Mouse (Mus musculus) cerebellum, postnatal 14 days (tissue): ENCODE data around the gene Minpp1.
A peak's percentile ranks its signal among the peaks of the same experiment; 100 is the strongest.

Experiments used
- DNase-seq, 2 experiments: peaks; one replicate each; pipeline ENCODE4 v3.0.0; 2021; ENCODE audit warnings: mixed read lengths in 2 of 2

The Minpp1 gene

DNA sequence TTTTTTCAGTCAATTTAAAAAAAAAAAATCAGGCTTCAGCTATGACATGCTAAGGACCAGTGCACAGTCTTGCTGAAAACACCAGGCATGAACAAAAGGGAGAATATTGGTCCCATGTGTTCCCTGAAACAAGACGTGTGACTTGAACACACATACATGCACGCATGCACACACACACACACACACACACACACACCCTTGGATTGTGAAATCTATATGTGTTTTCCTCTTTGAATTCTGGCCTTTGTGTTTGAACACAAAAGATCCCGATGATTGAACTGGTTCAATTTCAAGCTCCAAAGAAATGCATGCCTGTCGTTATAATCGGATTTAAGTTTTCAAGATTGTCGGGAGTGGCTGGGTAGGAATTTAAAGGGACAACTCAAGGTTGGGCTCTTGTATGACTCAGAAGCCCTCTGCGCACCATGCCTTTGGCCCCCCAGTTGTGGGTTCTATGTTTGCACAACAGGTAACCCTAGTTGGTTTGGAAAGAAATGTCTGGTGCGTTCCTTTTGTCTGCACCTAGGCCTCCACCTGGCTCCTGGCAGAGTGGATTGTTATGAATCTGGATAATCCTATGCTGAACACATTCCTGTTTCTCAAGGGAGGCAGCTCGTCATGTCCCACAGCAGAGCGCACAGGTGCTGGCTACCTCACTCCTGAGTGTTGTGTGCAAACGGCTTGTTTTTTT is 43.8 kb downstream of the Minpp1 start:
- no peak for DNase-seq

DNA sequence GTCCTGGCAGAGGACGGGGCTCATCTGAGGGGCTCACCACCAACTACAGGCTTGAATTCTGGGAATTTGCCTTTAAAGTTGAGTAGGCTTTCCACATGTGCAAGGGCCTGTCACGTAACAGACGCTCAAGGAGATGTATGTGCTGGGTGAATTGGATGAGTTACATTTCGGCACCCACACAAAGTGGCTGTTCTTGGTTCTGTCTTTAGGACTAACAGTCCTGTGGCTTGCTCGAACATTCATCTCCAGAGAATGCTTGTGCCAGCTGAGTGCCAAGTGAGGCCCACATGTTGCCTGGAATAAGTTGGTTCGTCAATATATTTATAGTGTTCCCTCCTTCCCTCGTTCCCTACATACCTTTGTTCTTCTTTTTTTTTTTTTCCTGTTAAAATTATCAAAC is 44.7 kb downstream of the Minpp1 start:
- DNase-seq = no peak

DNA sequence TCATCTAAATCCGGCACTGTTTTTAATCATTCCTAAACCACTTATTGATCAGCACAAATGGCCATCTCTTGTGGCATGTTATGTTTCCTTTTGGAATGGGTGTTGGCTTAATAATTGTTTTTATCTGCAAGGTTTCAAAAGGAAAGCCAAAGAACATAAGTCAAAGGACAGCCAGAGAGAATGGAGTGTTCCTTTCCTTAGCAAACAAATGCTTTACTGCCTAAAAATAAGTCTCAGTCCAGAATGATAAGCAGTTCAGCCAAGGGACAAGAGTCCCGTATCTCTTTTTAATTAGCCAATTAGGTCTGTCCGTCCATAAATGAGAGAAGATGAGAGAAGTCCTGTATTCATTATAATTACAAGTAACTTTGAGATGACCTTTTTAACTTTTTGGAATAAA is 46.8 kb downstream of the Minpp1 start:
- DNase-seq = no peak

DNA sequence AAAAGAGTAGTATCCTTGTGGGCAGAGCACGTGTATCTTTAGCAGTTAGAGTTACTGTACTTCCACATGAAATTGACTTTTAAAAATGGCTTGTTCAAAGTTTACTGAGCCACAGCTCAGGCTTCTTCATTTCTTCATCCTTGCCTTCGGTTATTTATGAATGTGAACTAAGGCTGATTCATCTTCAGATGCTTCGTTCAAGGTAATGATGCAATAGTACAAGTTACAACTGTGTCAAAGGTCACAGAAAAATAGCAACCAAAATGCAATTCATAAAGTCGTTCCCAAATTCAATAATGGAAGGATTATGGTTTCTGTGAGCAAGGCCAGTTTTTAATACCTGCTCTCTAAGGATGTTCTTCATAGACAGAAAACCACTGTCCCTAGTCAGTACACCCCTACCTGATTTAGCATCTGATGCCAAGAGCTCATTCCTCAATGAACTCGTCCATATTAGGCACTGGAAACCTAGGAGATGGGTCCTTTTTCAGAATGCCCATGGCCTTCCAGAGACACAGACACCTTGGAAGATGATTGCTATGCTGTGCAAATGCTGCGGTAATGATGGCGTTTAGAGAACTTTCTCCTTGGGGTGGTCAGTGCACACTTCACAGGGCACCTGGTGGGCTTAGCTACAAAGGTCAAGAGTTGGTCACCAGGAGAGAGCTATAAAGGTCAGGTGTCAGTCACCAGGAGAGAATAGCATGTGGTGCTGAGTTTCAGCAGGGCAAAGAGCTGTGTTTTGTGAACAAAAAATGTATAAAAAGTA is 47.4 kb downstream of the Minpp1 start:
- no peak for DNase-seq

DNA sequence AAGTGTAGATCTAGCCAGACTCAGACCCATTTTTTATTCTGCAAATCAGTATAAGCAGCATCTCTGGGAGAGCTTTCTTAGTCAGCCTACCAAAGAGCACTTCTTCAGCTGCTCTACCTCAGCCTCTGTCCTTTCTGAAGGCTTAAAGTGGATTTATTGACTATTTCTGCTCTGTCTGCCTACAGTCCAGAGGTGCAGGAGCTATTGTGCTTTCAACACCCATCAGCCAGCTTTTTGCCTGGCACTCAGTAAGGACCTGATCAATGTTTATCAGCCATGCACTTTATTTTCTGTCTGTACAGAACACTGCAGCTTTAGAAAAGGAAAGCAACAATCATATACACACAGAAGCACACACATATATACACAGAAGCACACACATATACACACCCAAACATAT is 49.3 kb downstream of the Minpp1 start:
- no peak for DNase-seq

DNA sequence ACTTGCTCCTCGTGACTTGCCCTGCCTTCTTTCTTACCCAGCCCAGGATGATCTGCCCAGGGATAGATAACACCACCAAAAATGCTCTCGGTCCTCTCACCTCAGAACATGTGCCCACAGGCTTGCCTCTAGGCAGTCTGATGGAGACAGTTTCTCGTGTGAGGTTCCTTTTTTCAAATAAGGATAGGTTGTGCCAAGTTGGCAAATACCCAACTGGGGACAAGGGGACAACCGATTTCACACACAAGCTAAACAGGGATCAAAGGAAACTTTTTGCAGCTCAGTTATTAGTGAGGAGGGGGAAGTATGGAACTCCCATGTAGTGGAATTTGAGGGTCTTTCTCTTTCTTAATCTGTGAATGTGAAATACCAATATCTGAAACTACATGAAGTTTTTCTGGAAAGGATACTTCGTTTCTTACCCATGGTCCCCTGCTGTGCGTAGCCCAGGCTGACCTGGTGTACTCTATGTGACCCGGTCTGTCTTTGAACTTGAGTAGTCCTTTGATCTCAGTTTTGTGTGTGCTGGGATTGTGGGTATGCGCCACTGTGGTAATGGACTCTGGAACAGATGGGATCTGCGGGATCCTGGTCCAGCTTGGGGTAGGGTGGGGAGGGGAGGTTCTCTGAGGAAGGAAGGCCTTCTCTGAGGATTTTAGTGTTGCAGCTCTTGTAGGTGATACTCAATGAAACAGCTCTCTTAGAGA is 57.4 kb downstream of the Minpp1 start:
- no peak for DNase-seq

DNA sequence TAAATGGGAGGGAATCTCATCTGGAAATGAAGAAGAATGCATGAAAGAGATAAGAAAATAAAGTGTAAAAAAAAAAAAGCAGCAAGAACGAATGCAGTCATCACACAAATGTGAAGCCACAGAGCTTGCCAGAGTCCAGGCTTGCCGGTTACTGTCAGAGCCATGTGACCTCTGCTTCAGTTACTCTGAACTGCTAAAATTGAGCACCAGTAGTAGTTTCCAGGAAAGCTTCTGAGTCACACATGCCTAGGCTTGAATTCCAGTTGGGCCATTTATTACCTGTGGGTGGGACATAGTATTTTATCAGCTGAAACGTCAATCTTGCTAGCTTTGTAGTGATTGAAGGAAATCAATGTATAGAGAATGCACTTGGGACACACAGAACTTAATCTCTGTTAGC is 61.8 kb downstream of the Minpp1 start:
- no peak for DNase-seq

DNA sequence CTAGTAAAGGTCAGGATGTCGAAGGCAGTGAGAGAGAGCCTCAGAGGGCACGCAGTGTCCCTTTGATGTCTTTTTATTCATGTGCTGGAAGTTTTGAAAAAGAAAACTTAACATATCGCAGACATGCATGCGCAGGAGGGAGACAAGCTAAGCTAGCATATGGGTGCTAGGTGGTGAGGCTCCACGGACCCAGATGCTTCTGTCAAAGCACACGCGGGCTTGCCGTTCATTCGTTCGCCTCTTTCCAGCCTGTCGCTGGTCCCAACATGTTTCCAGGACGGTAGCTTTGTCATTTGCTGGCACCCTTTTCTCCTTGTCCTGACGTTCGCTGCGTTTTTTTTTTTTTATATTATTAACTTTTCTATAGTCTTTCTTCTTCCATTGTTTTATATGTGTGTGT is 62.6 kb downstream of the Minpp1 start:
- DNase-seq = no peak

DNA sequence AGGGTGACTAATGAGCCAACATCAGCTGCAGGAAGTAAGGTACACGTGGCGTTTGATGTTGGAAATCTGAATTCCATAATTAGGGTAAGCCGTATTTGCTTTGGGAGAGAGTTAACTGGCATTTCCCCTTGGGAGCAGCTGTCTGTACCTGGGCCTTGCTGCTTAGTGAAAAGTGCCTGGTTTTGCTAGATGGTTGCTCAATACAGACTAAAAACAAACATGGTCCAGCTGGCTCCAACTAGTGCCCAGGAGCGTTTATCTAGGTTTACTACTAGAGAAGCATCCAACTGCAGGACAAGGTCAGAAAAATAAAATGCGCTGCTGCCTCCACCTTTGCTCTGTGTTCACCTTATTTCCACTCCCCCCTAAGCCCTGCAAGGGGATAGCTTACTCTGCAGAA is 64.9 kb downstream of the Minpp1 start:
- DNase-seq = no peak

DNA sequence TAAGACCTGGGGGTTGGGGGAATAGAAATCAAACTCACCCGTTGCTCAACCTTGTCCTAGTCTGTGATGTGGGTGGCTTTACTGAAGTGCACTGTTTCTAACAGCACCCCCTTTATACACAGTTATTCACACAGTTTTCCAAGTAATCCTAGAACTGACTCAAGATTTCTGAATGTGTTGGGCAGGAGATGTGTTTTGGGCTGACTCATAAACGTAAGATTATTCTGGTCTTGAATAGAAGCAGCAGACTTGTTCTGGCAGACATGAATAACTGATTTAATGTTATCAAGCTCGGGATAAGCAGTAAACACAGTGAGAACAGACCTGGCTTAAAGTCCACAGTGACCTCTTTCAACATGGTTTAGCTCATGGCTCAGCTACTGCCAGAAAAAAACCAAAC is 65.9 kb downstream of the Minpp1 start:
- no peak for DNase-seq

DNA sequence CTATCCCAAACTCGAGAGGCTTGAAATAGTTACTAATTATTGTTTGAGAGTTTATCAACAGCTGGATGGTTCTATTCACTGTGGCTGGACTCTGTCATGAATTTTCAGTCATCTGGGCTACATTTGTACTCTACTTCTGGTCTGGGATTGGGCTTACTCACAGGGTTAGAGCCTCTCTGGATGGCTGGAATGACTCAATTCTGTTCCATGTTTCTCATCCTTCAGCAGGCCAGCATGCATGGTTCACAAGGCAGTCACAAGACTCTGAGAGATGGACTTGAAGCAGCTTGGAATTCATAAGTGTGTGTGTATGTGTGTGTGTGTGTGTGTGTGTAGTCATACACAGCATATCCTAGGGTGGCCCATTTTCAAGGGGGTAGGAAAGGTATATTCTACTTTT is 66.5 kb downstream of the Minpp1 start:
- no peak for DNase-seq

DNA sequence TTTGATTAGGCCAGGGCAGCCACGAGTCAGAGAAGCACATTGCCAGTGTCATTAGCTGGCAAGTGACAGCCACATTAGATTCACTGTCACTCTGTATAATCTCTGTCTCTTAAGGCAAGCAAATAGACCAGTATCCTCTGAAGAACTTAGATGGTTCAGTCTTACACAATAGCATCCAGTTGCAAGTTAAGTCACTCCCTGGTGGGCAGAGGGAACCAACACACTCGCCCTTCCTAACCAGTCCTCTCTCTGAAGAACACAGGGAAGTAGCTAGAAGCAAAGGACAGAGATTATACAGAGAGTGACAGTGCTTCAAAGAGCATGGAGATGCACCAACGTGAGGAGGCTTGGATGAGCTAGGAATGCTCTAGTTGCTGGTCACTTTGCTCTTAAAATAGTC is 67.7 kb downstream of the Minpp1 start:
- no peak for DNase-seq

DNA sequence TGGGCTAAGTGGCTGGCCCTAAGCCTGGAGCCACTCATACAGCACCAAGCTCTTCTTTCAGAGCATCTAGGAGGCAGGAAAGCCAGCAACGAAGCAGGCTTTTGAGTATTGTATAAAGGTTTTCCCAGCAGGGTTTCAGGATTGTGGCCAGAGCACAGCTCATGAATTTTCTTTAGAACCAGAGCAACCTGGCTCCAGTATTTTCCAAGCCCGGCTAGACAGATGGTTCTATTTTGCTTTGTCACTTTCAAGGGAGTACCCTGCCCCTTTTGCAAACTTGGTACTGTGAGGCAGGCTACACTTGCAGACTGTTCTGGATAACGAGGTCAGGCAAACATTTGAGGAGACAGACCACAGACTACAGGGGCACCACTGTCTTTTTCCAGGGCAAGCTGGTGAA is 69.7 kb downstream of the Minpp1 start:
- DNase-seq = peak; percentile 40 to 55
